Mouse (Mus musculus) embryonic facial prominence, embryonic 10.5 days (tissue): ENCODE measurements around the gene Magt1. TPM values are rescaled to one million over a fixed set of nuclear protein-coding genes. Genes with fewer than 3 reads are reported as not detected.
A peak's percentile ranks its signal among the peaks of the same experiment; 100 is the strongest.
"Not testable (repeated sequence)": the region's sequence is repeated elsewhere in the genome, so short reads cannot be mapped to it uniquely, and the experiment has no call there.

ENCODE experiments used
- DNase-seq: peaks from one replicate; pipeline ENCODE4 v3.0.0-alpha.2; 2017; ENCODE audit warnings: low spot score
- H3K27ac ChIP-seq: fragments of 300-500 bp; sonication (generic); replicated peaks from 2 replicates; pipeline ENCODE4 v1.5.1; 2016; ENCODE audit warnings: mild to moderate bottlenecking
- H3K27me3 ChIP-seq: fragments of 300-500 bp; sonication (generic); replicated peaks from 2 replicates; pipeline ENCODE4 v1.6.1; 2016; ENCODE audit warnings: low read depth, mild to moderate bottlenecking; ENCODE audit not compliant: poor library complexity, severe bottlenecking
- H3K36me3 ChIP-seq: fragments of 300-500 bp; sonication (generic); replicated peaks from 2 replicates; pipeline ENCODE4 v1.6.1; 2016; ENCODE audit warnings: mild to moderate bottlenecking, moderate library complexity
- H3K4me1 ChIP-seq: fragments of 300-500 bp; sonication (generic); 2 replicates; pipeline ENCODE4 v1.6.1; 2016
- H3K4me3 ChIP-seq: fragments of 300-500 bp; sonication (generic); 2 replicates; pipeline ENCODE4 v1.5.1; 2016; ENCODE audit warnings: mild to moderate bottlenecking, moderate library complexity
- H3K9me3 ChIP-seq: fragments of 300-500 bp; sonication (generic); 2 replicates; pipeline ENCODE4 v1.6.1; 2016; ENCODE audit warnings: mild to moderate bottlenecking
- WGBS: fragments of 180-500 bp; shearing (Covaris S2); methylation state at CpG from one replicate; pipeline ENCODE4 v1.1.7; 2016; 5-methylcytosine and 5-hydroxymethylcytosine counted together
- polyA plus RNA-seq: library from polyadenylated mRNA; unstranded; fragments of >200 nt; fragmentation: Nextera tagmentation; extraction: Ambion mirVana; gene quantifications from 2 replicates; pipeline ENCODE4 v1.2.1, GENCODE M21; 2016

Magt1 gene
- polyA plus RNA-seq, 1 experiment from 2014 or later, result 49.8 TPM

GRCm38 (mm10) chrX:106017102-106017501 lies 5.4 kb upstream of the Magt1 start:
- Histone ChIP-seq H3K4me1 (no peaks in the 10 kb centered on the region), H3K27me3 (0 out of 2 replicates have a peak, but pooled peaks cover 5% of the 10 kb centered on the region), H3K27ac (no peak overlapping the region), H3K9me3 (no peaks in the 10 kb centered on the region), H3K4me3 (no peak overlapping the region), H3K36me3 (peaks cover 39% of the 10 kb centered on the region)
- no peak for DNase-seq
- WGBS, result 93% methylated on average over 3 of the region's 3 CpGs

DNA sequence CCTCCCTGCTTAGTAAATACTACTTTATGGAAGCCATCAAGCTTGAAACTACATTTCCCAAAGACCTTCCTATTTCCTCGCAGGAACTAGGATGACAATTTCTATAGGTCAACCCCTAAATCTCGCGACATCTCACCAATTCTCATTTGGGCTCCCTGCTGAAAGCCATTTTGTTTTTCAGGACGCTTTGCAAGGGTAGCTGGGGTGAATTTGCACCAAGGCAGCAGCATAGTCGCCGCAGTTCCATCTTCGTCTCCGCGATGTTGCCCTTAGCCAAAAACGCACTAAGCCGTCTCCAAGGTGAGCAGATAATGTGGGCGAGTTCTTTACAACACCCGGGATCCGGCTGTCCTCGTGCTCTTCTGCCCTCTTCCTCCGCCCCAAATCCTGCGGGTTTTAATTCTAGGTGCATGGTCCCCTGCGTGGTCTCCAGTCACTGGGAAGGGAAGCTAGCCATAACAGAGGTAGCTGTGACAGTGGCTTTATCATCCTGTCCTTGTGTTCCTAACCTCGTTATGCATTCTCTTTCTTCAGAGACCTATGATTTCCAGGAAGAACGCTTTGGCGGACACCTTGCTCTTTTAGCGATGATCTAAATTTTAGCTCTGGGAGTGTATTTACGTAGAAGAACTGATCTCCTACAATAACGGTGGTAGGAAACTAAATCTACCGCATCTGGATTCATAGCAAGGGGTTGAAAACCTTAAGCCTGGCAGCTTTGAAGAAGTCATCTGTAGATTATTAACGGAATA lies 4.0 kb upstream of the Magt1 start, which contains the start of gene Cox7b:
Gene Cox7b, plus strand, starts transcription at position 130 of the 752 bp plus-strand sequence.
- H3K27ac ChIP-seq, result peak within 1 kb of the TSS; percentile 84
- peak; percentile 71 for DNase-seq
- 13% methylated on average over 26 of the region's 26 CpGs for WGBS

GRCm38 (mm10) chrX:106014741-106015377 lies 3.2 kb upstream of the Magt1 start:
- not testable (repeated sequence) for H3K27ac ChIP-seq, DNase-seq, H3K9me3 ChIP-seq, H3K4me1 ChIP-seq
- Histone ChIP-seq H3K36me3 (peaks cover 16% of the 10 kb centered on the region), H3K4me3 (peak overlapping the region; percentile 64; the same call in 1 of the 2 replicates), H3K27me3 (peaks cover 13% of the 10 kb centered on the region; the same call in 1 of the 2 replicates)
- 70% methylated on average over 2 of the region's 2 CpGs for WGBS

More for the DNA sequence above, 4.0 kb upstream of the Magt1 start, which contains the start of gene Cox7b:
- H3K4me1 ChIP-seq, result no peaks in the 10 kb centered on the region
- H3K4me3 ChIP-seq, result peak within 1 kb of the TSS; percentile 64
- peaks cover 13% of the 10 kb centered on the region; the same call in 1 of the 2 replicates for H3K27me3 ChIP-seq
- H3K36me3 ChIP-seq, result peaks cover 25% of the 10 kb centered on the region
- no peaks in the 10 kb centered on the region for H3K9me3 ChIP-seq

DNA sequence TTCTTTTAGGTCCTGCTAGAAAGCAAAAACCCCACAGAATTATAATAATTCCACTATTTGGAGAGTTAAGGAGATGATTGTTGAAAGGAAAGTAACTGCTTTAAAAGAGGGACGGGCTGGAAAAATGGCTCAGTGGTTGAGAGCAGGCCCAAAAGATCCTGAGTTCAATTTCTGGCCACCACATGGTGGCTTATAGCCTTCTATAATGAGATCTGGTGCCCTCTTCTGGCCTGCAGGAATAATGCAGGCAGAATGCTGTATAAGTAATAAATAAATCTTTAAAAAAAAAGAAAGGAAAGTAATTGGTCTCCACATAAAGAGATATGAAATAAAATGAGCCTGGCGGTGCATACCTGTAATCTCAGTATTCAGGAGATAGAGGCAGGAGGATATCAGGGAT lies 1.5 kb upstream of the Magt1 start:
- H3K27me3 ChIP-seq, result peaks cover 13% of the 10 kb centered on the region; the same call in 1 of the 2 replicates
- no peak overlapping the region for H3K4me3 ChIP-seq
- peaks cover 5% of the 10 kb centered on the region for H3K4me1 ChIP-seq
- DNase-seq, result peak; percentile 28
- H3K36me3 ChIP-seq, result peaks cover 5% of the 10 kb centered on the region; the same call in 1 of the 2 replicates
- no peak overlapping the region for H3K27ac ChIP-seq
- 28% methylated on average over 2 of the region's 2 CpGs for WGBS
- H3K9me3 ChIP-seq, result no peaks in the 10 kb centered on the region

GRCm38 (mm10) chrX:106012559-106012958 lies 853 bp upstream of the Magt1 start:
- peaks cover 4% of the 10 kb centered on the region; the same call in 1 of the 2 replicates for H3K36me3 ChIP-seq
- H3K27me3 ChIP-seq, result peaks cover 13% of the 10 kb centered on the region; the same call in 1 of the 2 replicates
- WGBS, result 71% methylated on average over 3 of the region's 3 CpGs
- no peaks in the 10 kb centered on the region for H3K9me3 ChIP-seq
- no peak for DNase-seq
- H3K27ac ChIP-seq, result peak overlapping the region; percentile 83
- H3K4me3 ChIP-seq, result peak overlapping the region; percentile 46
- H3K4me1 ChIP-seq, result peaks cover 5% of the 10 kb centered on the region

GRCm38 (mm10) chrX:106010762-106011161 lies 944 bp downstream of the Magt1 start:
- peak overlapping the region; percentile 67 for H3K4me3 ChIP-seq
- H3K36me3 ChIP-seq, result peaks cover 6% of the 10 kb centered on the region; the same call in 1 of the 2 replicates
- 24% methylated on average over 3 of the region's 3 CpGs for WGBS
- no peak overlapping the region for H3K27ac ChIP-seq
- peaks cover 11% of the 10 kb centered on the region; the same call in 1 of the 2 replicates for H3K27me3 ChIP-seq
- no peak for DNase-seq
- peaks cover 5% of the 10 kb centered on the region for H3K4me1 ChIP-seq
- no peaks in the 10 kb centered on the region for H3K9me3 ChIP-seq

DNA sequence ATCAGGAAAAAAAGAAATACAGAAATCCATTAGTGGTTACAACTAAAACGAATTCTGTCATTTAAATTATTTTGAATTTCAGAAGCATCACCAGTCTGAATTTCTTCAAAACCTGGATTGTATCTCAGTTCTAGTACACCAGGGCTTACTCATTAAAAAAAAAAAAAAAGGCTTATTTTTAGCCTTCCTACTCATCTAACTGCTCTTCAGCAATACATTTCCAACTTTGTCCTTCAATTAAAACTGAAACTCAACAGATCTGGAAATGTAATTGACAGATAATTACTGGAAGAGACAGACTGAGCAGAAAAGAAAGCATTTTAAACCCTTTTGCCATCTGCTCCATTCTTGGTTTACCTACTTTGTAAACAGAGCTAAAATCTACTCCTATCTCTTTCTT lies 10.1 kb downstream of the Magt1 start:
- Histone ChIP-seq H3K4me3 (no peak overlapping the region), H3K36me3 (peaks cover 46% of the 10 kb centered on the region), H3K4me1 (no peaks in the 10 kb centered on the region), H3K27me3 (peaks cover 11% of the 10 kb centered on the region; the same call in 1 of the 2 replicates), H3K27ac (no peak overlapping the region), H3K9me3 (no peaks in the 10 kb centered on the region)
- no peak for DNase-seq
- 84% methylated on average over 1 of the region's 1 CpGs for WGBS

- not testable (repeated sequence) for H3K4me3 ChIP-seq, H3K4me1 ChIP-seq, H3K36me3 ChIP-seq, DNase-seq, H3K27ac ChIP-seq, H3K27me3 ChIP-seq, H3K9me3 ChIP-seq
- WGBS, result 78% methylated on average over 14 of the region's 14 CpGs
These were observed 54.6 kb downstream of the Magt1 start for GRCm38 (mm10) chrX:105957091-105957490.

- Histone ChIP-seq H3K27ac (no peak overlapping the region), H3K27me3 (no peaks in the 10 kb centered on the region), H3K36me3 (no peaks in the 10 kb centered on the region), H3K9me3 (no peaks in the 10 kb centered on the region), H3K4me3 (no peak overlapping the region), H3K4me1 (no peaks in the 10 kb centered on the region)
- no peak for DNase-seq
- WGBS, result 80% methylated on average over 2 of the region's 2 CpGs
These were observed 57.7 kb downstream of the Magt1 start for GRCm38 (mm10) chrX:105953999-105954398.

DNA sequence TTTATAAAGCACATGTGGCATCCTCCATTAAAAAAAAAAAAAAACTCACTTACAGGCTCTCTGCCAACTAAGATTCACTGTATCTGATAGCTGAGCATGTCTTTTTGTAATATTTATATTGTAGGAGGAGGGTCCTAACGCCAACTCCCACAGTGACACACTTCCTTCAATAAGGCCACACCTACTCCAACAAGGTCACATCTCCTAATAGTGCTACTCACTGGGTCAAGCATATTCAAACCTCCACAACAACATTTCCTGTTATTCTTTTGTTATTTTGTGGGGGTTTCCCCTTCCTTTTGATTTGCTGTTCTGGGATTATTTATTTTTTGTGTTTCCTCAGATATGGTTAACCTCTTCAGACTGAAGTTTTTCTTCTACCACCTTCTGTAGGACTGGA lies 65.3 kb downstream of the Magt1 start:
- WGBS, result 66% methylated on average over 1 of the region's 1 CpGs
- no peaks in the 10 kb centered on the region for H3K36me3 ChIP-seq
- no peak overlapping the region for H3K27ac ChIP-seq
- no peaks in the 10 kb centered on the region for H3K9me3 ChIP-seq
- no peak for DNase-seq
- H3K27me3 ChIP-seq, result no peaks in the 10 kb centered on the region
- no peak overlapping the region for H3K4me3 ChIP-seq
- H3K4me1 ChIP-seq, result no peaks in the 10 kb centered on the region

GRCm38 (mm10) chrX:105939245-105939644 lies 72.5 kb downstream of the Magt1 start:
- no peak overlapping the region for H3K4me3 ChIP-seq

DNA sequence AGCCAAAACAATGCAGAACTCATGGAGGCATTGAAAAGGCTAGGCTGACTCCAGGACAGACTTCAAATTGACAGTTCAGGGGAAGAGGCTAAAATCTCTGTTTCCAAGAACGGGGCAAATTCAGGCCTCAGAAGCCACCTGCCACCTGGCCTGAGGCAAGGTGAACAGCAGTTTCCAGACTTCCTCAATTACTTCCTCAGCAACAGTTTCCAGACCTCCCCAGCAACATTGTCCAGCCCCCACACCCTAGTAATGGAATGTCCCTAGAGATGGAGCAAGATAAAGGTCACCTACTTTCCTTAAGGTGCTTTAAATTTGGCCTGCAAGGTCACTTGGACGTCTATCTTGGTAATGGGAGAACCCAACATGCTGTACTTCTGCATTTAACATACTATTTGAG lies 74.0 kb downstream of the Magt1 start:
- Histone ChIP-seq H3K27me3 (0 out of 2 replicates have a peak, but pooled peaks cover 4% of the 10 kb centered on the region), H3K4me1 (no peaks in the 10 kb centered on the region), H3K36me3 (no peaks in the 10 kb centered on the region), H3K9me3 (no peaks in the 10 kb centered on the region), H3K4me3 (no peak overlapping the region), H3K27ac (no peak overlapping the region)
- no peak for DNase-seq
- WGBS, result 53% methylated on average over 2 of the region's 2 CpGs

More at GRCm38 (mm10) chrX:105939245-105939644, 72.5 kb downstream of the Magt1 start:
- Histone ChIP-seq H3K27me3 (0 out of 2 replicates have a peak, but pooled peaks cover 4% of the 10 kb centered on the region), H3K9me3 (no peaks in the 10 kb centered on the region), H3K36me3 (no peaks in the 10 kb centered on the region), H3K4me1 (no peaks in the 10 kb centered on the region), H3K27ac (no peak overlapping the region)
- WGBS, result 79% methylated on average over 7 of the region's 7 CpGs
- no peak for DNase-seq
